Mouse (Mus musculus) E14TG2a.4 (cell line): ENCODE measurements around the gene Slc25a39.

Source experiments
- H3K27me3 ChIP-seq: 2 replicates; pipeline ENCODE4 v1.6.1; 2014; ENCODE audit warnings: low read length, control low read depth; ENCODE audit not compliant: insufficient read depth
- H3K36me3 ChIP-seq: 2 replicates; pipeline ENCODE4 v1.6.1; 2014; ENCODE audit warnings: low read length, control low read depth; ENCODE audit not compliant: insufficient read depth
- H3K4me1 ChIP-seq: replicated peaks from 2 replicates; pipeline ENCODE4 v1.6.1; 2014; ENCODE audit warnings: low read depth, low read length, control low read depth
- H3K4me3 ChIP-seq: replicated peaks from 2 replicates; pipeline ENCODE4 v1.5.1; 2014; ENCODE audit warnings: mild to moderate bottlenecking, low read length
- H3K9me3 ChIP-seq: 2 replicates; pipeline ENCODE4 v1.6.1; 2014; ENCODE audit warnings: low read length, control low read depth
- CTCF ChIP-seq: conservative IDR thresholded peaks from 2 replicates; pipeline ENCODE4 v1.5.1; 2014; ENCODE audit warnings: low read length
- NANOG ChIP-seq: IDR thresholded peaks from 2 replicates; pipeline ENCODE4 v1.6.1; 2014; ENCODE audit warnings: borderline replicate concordance, low read length, mixed read lengths
- POU5F1 ChIP-seq: IDR thresholded peaks from 2 replicates; pipeline ENCODE4 v1.6.1; 2014; ENCODE audit warnings: low read length, borderline replicate concordance

Slc25a39 gene

DNA sequence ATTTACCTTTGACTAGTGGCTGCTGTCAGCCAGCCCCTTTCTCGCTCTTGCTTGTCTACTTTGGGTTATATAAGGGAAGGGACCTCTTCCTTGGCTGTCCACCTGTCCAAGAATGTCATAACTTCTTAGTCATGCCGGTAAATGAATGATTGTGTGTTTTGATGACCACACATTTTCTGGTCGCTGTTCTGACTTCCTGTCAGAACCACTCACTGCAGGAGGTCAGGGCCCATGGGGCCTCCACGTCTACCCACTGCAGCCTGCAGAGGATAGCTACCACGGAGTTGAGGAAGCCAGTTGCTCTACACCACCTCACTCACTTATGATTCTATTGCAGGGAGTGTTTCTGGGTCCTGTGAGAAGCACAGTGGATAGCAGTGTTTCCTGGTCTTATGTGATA lies 21.6 kb downstream of the Slc25a39 start:
- Histone ChIP-seq H3K36me3 (0 out of 2 replicates have a peak, but pooled peaks cover 5% of the 10 kb centered on the region), H3K27me3 (no peaks in the 10 kb centered on the region), H3K4me1 (peaks cover 17% of the 10 kb centered on the region), H3K9me3 (no peaks in the 10 kb centered on the region), H3K4me3 (no peak overlapping the region)
- TF ChIP-seq CTCF (no peak), NANOG (no peak), POU5F1 (no peak)

DNA sequence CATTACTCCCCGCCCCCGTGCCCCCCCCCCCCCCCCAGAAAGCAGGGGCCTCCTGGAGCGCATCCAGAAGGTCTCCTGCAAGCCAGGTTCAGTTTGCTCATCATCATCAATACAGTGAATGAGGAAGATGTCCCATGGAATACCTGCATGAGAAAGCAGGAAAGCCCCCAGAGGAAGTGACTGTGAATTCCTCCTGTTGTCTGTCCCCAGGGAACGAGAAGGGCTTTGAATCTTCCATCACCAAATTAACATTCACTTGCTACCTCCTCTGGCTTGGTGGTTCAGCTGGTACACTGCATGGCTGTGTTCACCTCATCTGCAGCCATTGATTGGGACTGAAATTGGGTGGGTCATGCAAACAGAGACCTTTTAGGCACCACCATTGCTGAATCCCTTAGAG lies 22.7 kb downstream of the Slc25a39 start:
- Histone ChIP-seq H3K4me1 (peaks cover 22% of the 10 kb centered on the region), H3K9me3 (no peaks in the 10 kb centered on the region), H3K36me3 (0 out of 2 replicates have a peak, but pooled peaks cover 5% of the 10 kb centered on the region), H3K4me3 (no peak overlapping the region), H3K27me3 (no peaks in the 10 kb centered on the region)
- no peak for TF ChIP-seq POU5F1
- TF ChIP-seq CTCF: no peak
- TF ChIP-seq NANOG: no peak

- H3K9me3 ChIP-seq: no peaks in the 10 kb centered on the region
- no peak for TF ChIP-seq CTCF
- TF ChIP-seq POU5F1: no peak
- no peak for TF ChIP-seq NANOG
- no peak overlapping the region for H3K4me3 ChIP-seq
- H3K36me3 ChIP-seq: 0 out of 2 replicates have a peak, but pooled peaks cover 5% of the 10 kb centered on the region
- peaks cover 22% of the 10 kb centered on the region for H3K4me1 ChIP-seq
- H3K27me3 ChIP-seq: no peaks in the 10 kb centered on the region
Measured at GRCm38 (mm10) chr11:102384418-102384817, 23.3 kb downstream of the Slc25a39 start.

DNA sequence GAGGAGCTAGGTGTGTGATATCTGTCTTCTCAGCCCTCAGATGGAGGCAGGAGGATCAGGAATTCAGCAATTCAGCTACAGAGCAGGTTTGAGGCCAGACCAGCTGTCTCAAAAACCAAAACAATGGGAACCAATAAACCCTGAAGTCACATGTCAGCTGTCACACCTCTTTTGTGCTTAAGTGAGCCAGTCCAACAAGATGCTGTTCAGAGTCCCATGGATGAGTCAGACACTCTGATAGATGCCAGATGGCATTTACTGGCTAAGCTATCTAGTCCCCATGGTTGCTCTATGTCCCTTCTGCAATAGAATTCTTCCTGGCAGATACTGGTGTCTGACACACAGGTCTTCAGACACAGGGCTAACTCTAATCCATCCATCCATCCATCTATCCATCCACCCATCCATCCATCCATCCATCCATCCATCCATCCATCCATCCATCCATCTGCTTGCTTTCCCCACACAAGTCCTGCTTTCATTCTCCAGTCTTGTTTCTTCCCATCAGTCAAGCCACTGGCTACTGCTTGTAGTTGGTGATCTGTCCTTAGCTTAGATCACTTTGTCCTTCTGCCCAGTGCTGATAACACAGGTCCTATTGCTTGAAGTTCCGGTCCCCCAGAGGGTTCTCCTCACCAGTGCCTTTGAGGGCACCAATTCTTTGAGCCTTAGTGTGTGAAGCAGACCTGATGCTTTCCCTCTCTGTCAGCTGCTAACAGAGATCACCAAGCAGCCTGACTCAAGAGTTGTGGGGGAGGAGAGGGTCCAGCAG lies 24.2 kb downstream of the Slc25a39 start:
- TF ChIP-seq NANOG: no peak
- no peak for TF ChIP-seq POU5F1
- no peak for TF ChIP-seq CTCF
- Histone ChIP-seq H3K27me3 (no peaks in the 10 kb centered on the region), H3K4me1 (peaks cover 22% of the 10 kb centered on the region), H3K36me3 (0 out of 2 replicates have a peak, but pooled peaks cover 5% of the 10 kb centered on the region), H3K4me3 (no peak overlapping the region), H3K9me3 (peaks cover 7% of the 10 kb centered on the region)

DNA sequence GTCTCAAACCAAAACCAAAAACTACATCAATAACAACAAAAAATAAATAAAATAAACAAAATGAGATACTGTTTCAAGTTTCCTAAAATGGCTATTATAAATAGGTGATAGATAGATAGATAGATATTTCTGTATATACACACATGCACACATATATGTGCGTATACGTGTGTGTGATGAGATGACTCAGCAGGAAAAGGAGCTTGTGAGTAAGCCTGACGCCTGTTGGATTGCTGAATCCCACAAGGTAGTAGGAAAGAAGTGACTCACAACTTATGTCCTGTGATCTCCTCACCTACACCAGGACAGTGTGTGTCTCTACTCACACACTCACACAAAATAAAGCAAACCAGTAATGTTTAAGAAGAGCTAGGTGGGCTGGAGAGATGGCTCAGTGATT lies 25.0 kb downstream of the Slc25a39 start:
- TF ChIP-seq CTCF: no peak
- no peak for TF ChIP-seq POU5F1
- no peak for TF ChIP-seq NANOG

DNA sequence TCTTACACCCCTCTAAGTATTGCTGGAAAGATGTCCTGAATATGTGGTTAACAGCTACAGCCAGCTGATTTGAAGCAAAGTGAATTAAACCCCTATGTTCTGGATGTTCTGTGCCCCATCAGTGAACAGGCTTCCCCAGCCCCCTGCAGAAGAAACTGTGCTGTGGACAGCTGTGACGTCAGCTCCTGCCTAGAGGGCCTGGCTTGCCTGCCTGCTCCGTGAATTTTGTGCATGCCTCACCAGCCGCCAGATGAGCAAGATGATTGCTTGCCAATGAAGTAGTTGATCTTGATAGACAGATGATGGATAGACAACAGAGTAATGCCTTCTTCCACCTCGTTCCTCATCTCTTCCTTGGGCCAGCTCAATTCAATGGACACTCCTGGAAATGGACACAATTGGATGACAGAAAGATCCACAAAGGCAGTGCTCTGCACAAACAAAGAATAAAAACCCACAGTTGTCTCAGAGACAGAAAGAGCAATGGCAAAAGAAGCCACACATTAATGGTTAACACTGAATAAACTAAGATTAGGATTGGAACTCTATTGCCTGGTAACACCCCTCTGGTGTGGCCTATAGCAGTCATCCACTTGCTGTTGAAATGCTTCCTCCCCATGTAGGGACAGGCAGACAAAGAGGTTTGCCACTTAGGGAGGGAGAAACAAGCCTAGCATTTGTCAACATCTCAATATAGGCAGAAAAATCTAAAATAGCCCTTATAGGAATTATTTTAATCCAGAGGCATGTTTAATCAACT lies 26.2 kb downstream of the Slc25a39 start:
- Histone ChIP-seq H3K27me3 (no peaks in the 10 kb centered on the region), H3K9me3 (peaks cover 8% of the 10 kb centered on the region), H3K4me3 (no peak overlapping the region), H3K36me3 (0 out of 2 replicates have a peak, but pooled peaks cover 5% of the 10 kb centered on the region), H3K4me1 (peaks cover 32% of the 10 kb centered on the region)
- TF ChIP-seq POU5F1 (no peak), CTCF (no peak), NANOG (no peak)

More for the DNA sequence above, 25.0 kb downstream of the Slc25a39 start:
- peaks cover 8% of the 10 kb centered on the region for H3K9me3 ChIP-seq
- H3K4me3 ChIP-seq: no peak overlapping the region
- H3K27me3 ChIP-seq: no peaks in the 10 kb centered on the region
- 0 out of 2 replicates have a peak, but pooled peaks cover 5% of the 10 kb centered on the region for H3K36me3 ChIP-seq
- peaks cover 22% of the 10 kb centered on the region for H3K4me1 ChIP-seq

DNA sequence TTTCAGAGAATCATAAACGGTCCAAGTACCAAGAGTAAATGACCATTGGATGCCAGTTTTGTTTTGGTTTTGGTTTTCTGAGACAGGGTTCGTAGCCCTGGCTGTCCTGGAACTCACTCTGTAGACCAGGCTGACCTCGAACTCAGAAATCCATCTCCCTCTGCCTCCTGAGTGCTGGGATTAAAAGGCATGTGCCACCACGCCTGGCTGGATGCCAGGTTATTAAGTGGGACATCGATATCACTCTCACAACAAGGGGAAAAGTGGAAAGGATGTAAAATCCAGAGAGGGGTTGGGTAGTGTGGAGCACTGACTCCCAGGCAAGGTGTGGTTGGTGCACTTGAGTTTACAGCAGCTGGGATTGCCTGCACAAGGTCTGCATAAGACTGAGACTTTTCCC lies 27.7 kb downstream of the Slc25a39 start:
- Histone ChIP-seq H3K4me1 (peaks cover 42% of the 10 kb centered on the region), H3K36me3 (0 out of 2 replicates have a peak, but pooled peaks cover 5% of the 10 kb centered on the region), H3K9me3 (peaks cover 8% of the 10 kb centered on the region), H3K4me3 (no peak overlapping the region), H3K27me3 (no peaks in the 10 kb centered on the region)
- TF ChIP-seq NANOG (no peak), POU5F1 (no peak), CTCF (no peak)

DNA sequence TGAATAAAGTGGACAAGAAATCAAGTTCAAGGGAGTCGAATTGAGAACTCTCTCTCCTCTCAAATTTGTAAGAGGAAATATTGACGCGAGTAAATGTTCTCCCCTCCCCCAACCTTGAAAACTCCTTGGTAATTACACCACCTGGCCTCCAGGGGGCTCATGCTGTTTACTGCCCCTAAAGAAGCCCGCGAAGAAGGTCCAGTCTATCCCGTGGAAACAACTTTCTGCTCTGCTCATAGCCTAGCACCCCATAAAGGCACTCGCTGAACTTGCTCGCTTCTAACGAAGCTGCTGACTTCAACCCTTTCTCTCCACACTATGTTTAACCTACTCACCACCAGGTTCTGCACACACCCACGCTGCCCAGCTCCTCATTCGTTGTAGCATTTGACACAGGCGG lies 30.6 kb downstream of the Slc25a39 start:
- Histone ChIP-seq H3K36me3 (0 out of 2 replicates have a peak, but pooled peaks cover 5% of the 10 kb centered on the region), H3K9me3 (peaks cover 8% of the 10 kb centered on the region), H3K4me1 (peaks cover 63% of the 10 kb centered on the region), H3K27me3 (peaks cover 8% of the 10 kb centered on the region), H3K4me3 (peak overlapping the region; percentile 71)
- peak; percentile 88 for TF ChIP-seq CTCF
- TF ChIP-seq NANOG: no peak
- no peak for TF ChIP-seq POU5F1
